Mouse (Mus musculus): Measurements from ENCODE around the gene Mat1a. TPM values are rescaled to one million over a fixed set of nuclear protein-coding genes. Genes with fewer than 3 reads are reported as not detected.

Mat1a gene
- not detected in 2 replicates for polyA plus RNA-seq (2012; ENCODE audit: insufficient read depth, insufficient read length, missing spikeins)

DNA sequence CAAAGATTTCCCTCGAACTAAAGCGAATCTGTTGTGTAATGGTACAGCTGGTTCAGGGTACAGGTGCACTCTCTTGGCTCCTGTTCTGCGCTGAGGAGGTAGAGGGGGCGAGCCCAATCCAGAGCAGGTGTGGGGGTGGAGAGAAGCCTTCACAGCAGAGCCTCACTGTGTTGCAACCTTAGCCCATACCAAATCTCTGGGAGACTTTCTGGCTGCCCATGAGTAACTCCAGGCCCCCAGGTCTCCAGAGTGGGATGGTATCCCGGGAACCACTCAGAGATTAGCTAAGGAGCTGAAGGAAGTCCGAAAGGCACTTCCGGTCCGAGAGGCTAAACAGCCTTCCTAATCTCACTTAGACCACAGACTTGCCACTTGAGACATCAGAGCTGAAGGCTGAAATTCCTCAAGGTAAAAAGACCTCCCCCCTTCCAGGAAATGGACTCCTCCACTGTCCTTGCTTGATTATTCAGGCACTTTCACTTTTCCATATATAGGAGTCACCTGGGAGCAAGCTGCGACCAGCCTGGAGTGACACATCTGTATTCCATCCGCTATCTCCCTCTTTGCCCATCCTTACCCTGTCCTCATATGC, at the start of gene Mat1a:
Gene Mat1a (plus strand): TSS at position 183 of the 592 bp plus-strand sequence.
- Histone ChIP-seq H3K4me3 (ENCODE audit: insufficient read depth, low read length) (no peak within 1 kb of the TSS), H3K4me1 (ENCODE audit: control insufficient read depth, insufficient read depth, low read length) (no peaks in the 10 kb centered on the region), H3K27ac (ENCODE audit: insufficient read depth, low read depth, low read length) (no peak within 1 kb of the TSS)
- TF ChIP-seq POLR2A (IDR thresholded peaks at IDR 0.05; ENCODE audit: borderline replicate concordance, low read depth, low read length) (no peak), CTCF (IDR thresholded peaks at IDR 0.05; ENCODE audit: low read depth, low read length) (no peak)

DNA sequence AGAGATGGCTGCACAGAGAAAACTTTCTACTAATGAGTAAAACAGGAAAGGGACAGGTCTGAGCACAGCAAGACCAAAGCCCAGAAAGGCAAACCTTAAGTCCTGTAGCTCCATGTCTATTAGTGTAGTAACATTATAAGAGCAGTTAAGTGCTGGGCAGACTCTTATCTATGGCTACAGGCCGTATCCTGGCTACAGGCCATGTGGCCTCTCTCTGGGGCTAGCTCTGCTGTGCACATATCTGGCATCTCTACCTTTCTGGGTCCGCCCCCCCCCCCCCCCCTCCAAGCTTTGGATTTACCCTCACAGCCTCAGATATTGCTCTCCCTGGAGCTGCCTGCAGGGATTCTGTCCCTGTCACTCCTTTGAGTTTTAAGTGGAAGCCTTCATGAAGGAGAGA, 39.7 kb upstream of the Mat1a start:
- H3K4me1 ChIP-seq (ENCODE audit: control insufficient read depth, insufficient read depth, low read length): no peaks in the 10 kb centered on the region
- no peak overlapping the region for H3K27ac ChIP-seq (ENCODE audit: insufficient read depth, low read depth, low read length)
- no peak for TF ChIP-seq CTCF (IDR thresholded peaks at IDR 0.05; ENCODE audit: low read depth, low read length)
- no peak for TF ChIP-seq POLR2A (IDR thresholded peaks at IDR 0.05; ENCODE audit: borderline replicate concordance, low read depth, low read length)

DNA sequence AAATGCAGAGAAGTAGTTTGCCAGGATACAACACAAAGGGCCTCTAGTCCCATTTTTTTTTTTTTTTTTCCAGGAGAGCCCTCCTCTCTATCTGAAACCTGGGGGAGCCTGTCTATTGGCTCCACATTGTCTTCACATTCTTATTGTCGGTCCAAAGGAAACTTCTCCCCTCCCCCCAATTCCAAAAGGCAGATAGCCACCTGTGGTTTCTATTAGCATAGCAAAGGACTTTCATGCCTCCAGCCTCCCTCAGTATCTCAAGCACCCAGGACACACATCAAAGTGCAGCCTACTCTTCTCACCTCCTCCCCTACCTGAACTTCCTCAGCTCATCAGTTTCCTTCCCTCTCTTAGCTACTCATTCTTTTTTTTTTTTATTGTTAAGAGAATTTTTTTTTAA, 38.4 kb upstream of the Mat1a start:
- TF ChIP-seq CTCF (IDR thresholded peaks at IDR 0.05; ENCODE audit: low read depth, low read length) (no peak), POLR2A (IDR thresholded peaks at IDR 0.05; ENCODE audit: borderline replicate concordance, low read depth, low read length) (no peak)
- Histone ChIP-seq H3K27ac (ENCODE audit: insufficient read depth, low read depth, low read length) (no peak overlapping the region), H3K4me3 (ENCODE audit: insufficient read depth, low read length) (no peak overlapping the region), H3K4me1 (ENCODE audit: control insufficient read depth, insufficient read depth, low read length) (no peaks in the 10 kb centered on the region)

More for the DNA sequence above, 39.7 kb upstream of the Mat1a start:
- H3K4me3 ChIP-seq (ENCODE audit: insufficient read depth, low read length): no peak overlapping the region

DNA sequence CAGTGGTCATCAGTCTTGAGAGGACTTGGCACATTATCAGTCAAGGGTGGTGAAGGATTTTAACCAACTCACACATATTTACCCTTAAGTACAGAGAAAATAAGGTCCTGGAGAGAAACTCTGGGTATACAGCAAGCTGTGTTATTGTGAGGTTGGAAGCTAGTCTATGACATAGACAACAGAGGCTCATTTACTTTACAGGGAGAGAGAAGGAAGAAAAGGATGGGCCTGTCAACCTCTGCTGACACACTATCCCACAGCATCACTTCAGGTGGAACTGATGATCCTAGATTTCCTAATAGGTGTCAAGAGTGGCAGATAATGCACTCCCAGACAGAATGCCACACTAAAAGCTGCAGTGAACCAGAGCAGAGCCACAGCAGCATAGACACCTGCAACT, 35.7 kb upstream of the Mat1a start, which contains the start of gene Dydc2:
Gene Dydc2 (minus strand): TSS at position 101 of the 400 bp plus-strand sequence.
- no peak within 1 kb of the TSS for H3K27ac ChIP-seq (ENCODE audit: insufficient read depth, low read depth, low read length)
- no peaks in the 10 kb centered on the region for H3K4me1 ChIP-seq (ENCODE audit: control insufficient read depth, insufficient read depth, low read length)
- TF ChIP-seq POLR2A (IDR thresholded peaks at IDR 0.05; ENCODE audit: borderline replicate concordance, low read depth, low read length) (no peak), CTCF (IDR thresholded peaks at IDR 0.05; ENCODE audit: low read depth, low read length) (no peak)

DNA sequence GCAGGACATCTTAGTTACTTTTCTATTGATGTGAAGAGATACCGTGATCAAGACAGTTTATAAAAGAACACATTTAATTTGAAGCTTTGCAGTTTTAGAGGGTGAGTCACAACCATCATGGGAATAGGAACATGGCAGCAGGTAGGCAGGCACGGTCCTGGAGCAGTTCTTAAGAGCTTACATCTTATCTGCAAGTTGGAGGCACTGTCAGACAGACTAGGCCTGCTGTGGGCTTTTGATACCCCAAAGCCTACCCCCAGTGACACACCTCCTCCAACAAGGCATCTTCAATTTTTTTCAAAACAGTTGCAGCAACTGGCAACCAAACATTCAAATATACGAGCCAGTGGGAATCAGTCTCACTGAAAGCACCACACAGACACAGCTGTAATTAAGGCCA, 34.5 kb upstream of the Mat1a start:
- TF ChIP-seq POLR2A (IDR thresholded peaks at IDR 0.05; ENCODE audit: borderline replicate concordance, low read depth, low read length) (no peak), CTCF (IDR thresholded peaks at IDR 0.05; ENCODE audit: low read depth, low read length) (no peak)
- Histone ChIP-seq H3K4me1 (ENCODE audit: control insufficient read depth, insufficient read depth, low read length) (no peaks in the 10 kb centered on the region), H3K4me3 (ENCODE audit: insufficient read depth, low read length) (no peak overlapping the region), H3K27ac (ENCODE audit: insufficient read depth, low read depth, low read length) (no peak overlapping the region)

More for the DNA sequence above, 35.7 kb upstream of the Mat1a start, which contains the start of gene Dydc2:
- H3K4me3 ChIP-seq (ENCODE audit: insufficient read depth, low read length): no peak within 1 kb of the TSS

DNA sequence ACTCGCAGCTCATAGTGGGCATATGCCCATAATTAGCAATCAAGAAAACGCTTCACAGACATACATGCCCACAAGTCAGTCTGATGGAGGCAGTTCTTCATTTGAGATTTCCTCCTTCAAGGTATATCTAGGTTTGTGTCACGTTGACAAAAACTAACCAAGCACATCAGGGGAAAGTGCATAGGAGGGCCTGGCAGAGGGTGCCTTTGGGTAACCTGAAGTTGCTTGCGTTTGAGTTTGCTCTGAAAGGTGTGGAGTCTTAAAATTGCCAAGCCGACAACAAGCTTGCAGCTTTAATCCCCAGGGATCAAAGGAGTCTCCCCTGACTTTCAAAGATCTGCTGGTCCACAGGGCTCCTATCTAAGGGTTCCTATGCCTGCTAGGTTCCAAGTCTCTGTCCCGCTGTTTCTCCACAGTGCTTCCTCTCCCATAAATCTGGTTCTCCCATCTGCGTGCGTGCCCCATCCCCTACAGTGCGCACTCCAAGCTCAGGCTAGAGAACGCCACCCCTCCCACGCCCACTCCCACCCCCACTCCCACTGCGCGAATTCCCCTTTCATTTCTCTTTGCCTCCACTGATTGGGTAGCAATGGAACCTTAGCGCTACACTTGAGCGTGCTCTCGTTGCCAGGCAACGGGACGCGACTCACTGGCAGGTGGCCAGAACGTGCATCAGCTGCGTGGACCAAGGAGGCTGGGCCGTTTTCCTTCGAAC, 32.4 kb upstream of the Mat1a start, which contains the start of gene Dydc1:
Gene Dydc1 (plus strand): TSS at position 683 of the 715 bp plus-strand sequence.
- H3K4me3 ChIP-seq (ENCODE audit: insufficient read depth, low read length): peak within 1 kb of the TSS; percentile 5; the same call in 1 of the 2 replicates

DNA sequence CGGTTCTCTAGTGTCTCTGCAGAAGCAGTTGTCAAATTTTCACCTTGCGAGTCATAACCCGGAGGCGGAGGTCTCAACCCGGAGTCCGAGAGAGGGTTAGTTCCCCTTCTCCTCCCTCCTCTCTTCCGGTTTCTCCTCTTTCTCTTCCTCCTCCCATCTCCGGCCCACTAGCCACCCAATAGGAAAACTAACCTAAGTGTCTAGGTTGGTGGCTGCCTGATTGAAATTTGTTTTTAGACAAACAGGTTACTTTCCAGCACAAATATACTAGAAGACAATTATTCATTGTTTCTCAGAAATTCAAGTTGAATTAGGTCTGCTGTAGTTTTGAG, 31.9 kb upstream of the Mat1a start:
- peak overlapping the region; percentile 5; the same call in 1 of the 2 replicates for H3K4me3 ChIP-seq (ENCODE audit: insufficient read depth, low read length)
- no peaks in the 10 kb centered on the region for H3K4me1 ChIP-seq (ENCODE audit: control insufficient read depth, insufficient read depth, low read length)
- TF ChIP-seq POLR2A (IDR thresholded peaks at IDR 0.05; ENCODE audit: borderline replicate concordance, low read depth, low read length): no peak
- H3K27ac ChIP-seq (ENCODE audit: insufficient read depth, low read depth, low read length): no peak overlapping the region

More for the DNA sequence above, 32.4 kb upstream of the Mat1a start, which contains the start of gene Dydc1:
- Histone ChIP-seq H3K27ac (ENCODE audit: insufficient read depth, low read depth, low read length) (no peak within 1 kb of the TSS), H3K4me1 (ENCODE audit: control insufficient read depth, insufficient read depth, low read length) (no peaks in the 10 kb centered on the region)
- TF ChIP-seq CTCF (IDR thresholded peaks at IDR 0.05; ENCODE audit: low read depth, low read length) (no peak), POLR2A (IDR thresholded peaks at IDR 0.05; ENCODE audit: borderline replicate concordance, low read depth, low read length) (no peak)

DNA sequence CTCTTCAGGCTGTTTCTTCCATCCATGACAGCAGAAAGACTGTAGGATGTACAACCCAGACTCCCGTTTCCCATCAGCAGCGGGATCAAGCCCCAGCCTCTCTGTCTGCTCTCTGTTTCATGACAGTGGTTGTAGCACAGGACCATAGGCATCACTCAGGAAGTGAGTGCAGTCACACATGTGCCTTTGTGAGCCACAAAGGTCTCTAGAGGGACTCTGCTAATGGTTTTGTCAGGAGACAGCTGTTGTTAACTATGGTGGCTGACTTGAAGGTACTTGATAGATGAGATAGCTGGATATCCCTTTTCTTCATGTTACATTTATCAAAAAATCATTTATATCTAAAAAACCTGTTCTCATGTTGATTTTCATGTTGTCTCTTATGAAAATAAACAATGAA, 22.4 kb upstream of the Mat1a start:
- no peak overlapping the region for H3K27ac ChIP-seq (ENCODE audit: insufficient read depth, low read depth, low read length)
- no peaks in the 10 kb centered on the region for H3K4me1 ChIP-seq (ENCODE audit: control insufficient read depth, insufficient read depth, low read length)
- no peak for TF ChIP-seq POLR2A (IDR thresholded peaks at IDR 0.05; ENCODE audit: borderline replicate concordance, low read depth, low read length)
- no peak for TF ChIP-seq CTCF (IDR thresholded peaks at IDR 0.05; ENCODE audit: low read depth, low read length)
- no peak overlapping the region for H3K4me3 ChIP-seq (ENCODE audit: insufficient read depth, low read length)

DNA sequence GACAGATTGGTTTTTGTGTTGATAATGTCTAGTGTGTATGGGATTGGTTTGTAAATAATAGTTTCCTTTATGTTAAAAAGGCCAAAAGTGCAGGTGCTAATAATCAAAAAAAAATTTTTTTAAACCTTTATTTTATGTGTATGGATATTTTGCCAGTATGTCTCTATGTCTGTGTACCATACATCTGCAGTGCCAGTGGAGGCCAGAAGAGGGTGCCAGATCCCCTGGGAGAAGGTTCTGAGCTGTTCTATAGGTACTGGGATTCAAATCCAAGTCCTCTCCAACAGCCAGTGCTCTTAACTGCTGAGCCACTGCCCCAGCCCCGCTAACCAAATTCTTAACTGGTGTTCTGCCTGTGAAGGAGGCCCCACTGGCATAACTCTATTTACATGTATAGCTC, 17.3 kb upstream of the Mat1a start:
- H3K4me3 ChIP-seq (ENCODE audit: insufficient read depth, low read length): no peak overlapping the region
- TF ChIP-seq CTCF (IDR thresholded peaks at IDR 0.05; ENCODE audit: low read depth, low read length): no peak
- TF ChIP-seq POLR2A (IDR thresholded peaks at IDR 0.05; ENCODE audit: borderline replicate concordance, low read depth, low read length): no peak
- no peaks in the 10 kb centered on the region for H3K4me1 ChIP-seq (ENCODE audit: control insufficient read depth, insufficient read depth, low read length)
- no peak overlapping the region for H3K27ac ChIP-seq (ENCODE audit: insufficient read depth, low read depth, low read length)

DNA sequence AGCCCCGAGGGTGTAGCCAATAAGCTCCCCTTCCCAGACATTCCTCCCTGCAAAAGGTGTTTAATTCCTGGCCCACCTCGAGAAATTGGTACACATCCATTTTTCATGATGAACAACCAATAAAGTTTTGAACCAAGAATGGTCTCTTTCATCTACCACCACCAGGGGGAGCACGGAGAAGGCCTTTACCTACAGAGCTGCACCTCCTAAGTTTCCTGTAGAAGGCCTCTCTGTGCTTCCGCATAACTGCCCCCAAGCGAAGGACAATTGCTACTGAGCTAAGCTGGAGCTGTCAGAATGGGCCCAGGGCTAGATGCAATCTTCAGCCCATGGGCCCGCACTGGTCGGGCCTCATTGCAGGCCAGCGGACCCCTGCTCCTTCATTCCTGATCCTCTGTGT, 14.1 kb upstream of the Mat1a start:
- Histone ChIP-seq H3K4me1 (ENCODE audit: control insufficient read depth, insufficient read depth, low read length) (no peaks in the 10 kb centered on the region), H3K4me3 (ENCODE audit: insufficient read depth, low read length) (no peak overlapping the region), H3K27ac (ENCODE audit: insufficient read depth, low read depth, low read length) (no peak overlapping the region)
- TF ChIP-seq CTCF (IDR thresholded peaks at IDR 0.05; ENCODE audit: low read depth, low read length) (peak; percentile 19; the same call in 1 of the 2 replicates), POLR2A (IDR thresholded peaks at IDR 0.05; ENCODE audit: borderline replicate concordance, low read depth, low read length) (no peak)
